Mouse (Mus musculus): ENCODE results near the gene Zfp354c. TPM values are rescaled to one million over a fixed set of nuclear protein-coding genes. Genes with fewer than 3 reads are reported as not detected.

Gene Zfp354c
- total and polyA plus RNA-seq, 3 experiments: 1.1 to 2.2 (median 2.1) TPM

GRCm38 (mm10) chr11:50847047-50847446 lies 19.5 kb upstream of the Zfp354c start:
- DNase-seq (ENCODE audit: extremely low read depth): peak; percentile 25
- H3K36me3 ChIP-seq (replicated peaks in 1 of 2; ENCODE audit: control insufficient read depth in 1 of 2, insufficient read depth in 1 of 2, low read length in 1 of 2): no peaks in the 10 kb centered on the region
- peaks cover 19 to 55% of the 10 kb centered on the region in 2 experiments for H3K4me1 ChIP-seq (ENCODE audit: control insufficient read depth in 1 of 2, insufficient read depth in 2 of 2)
- in situ Hi-C loops (cut with MboI; ENCODE audit: low pct_ligation_motif_present, low pct_unique_long_range_greater_than_20kb, low sequenced_read_pairs): no loop called here
- peaks cover 17% of the 10 kb centered on the region for H3K9me3 ChIP-seq (replicated peaks; ENCODE audit: low read length)
- no peak overlapping the region for H3K9ac ChIP-seq (ENCODE audit: insufficient read depth, low read depth)
- H3K4me3 ChIP-seq (replicated peaks in 1 of 3; ENCODE audit: low read depth in 2 of 3, low read length in 2 of 3, poor library complexity in 1 of 3): no peak overlapping the region
- TF ChIP-seq POLR2AphosphoS2 (IDR thresholded peaks at IDR 0.05; ENCODE audit: low read depth, low read length): no peak
- TF ChIP-seq MYC (IDR thresholded peaks at IDR 0.05; ENCODE audit: low read depth, low read length): no peak
- no peak for TF ChIP-seq MAX (IDR thresholded peaks at IDR 0.05; ENCODE audit: low read length)
- TF ChIP-seq CTCF (conservative IDR thresholded peaks at IDR 0.05 in 1 of 2, IDR thresholded peaks at IDR 0.05 in 1 of 2; ENCODE audit: low read depth in 2 of 2, low read length in 2 of 2): peak in 1 of 2 experiments; percentile 30; a peak in 2 of 4 replicates
- TF ChIP-seq RAD21 (IDR thresholded peaks at IDR 0.05; ENCODE audit: low read depth, low read length): no peak; the same call in 1 of the 2 replicates
- H3K79me2 ChIP-seq (replicated peaks; ENCODE audit: control insufficient read depth, extremely low read depth, insufficient read depth, poor library complexity, severe bottlenecking): no peaks in the 10 kb centered on the region
- dilution Hi-C loops (cut with MboI; ENCODE audit: extremely low pct_ligation_motif_present, extremely low pct_unique_long_range_greater_than_20kb, low sequenced_read_pairs): no loop called here
- peaks cover 9% of the 10 kb centered on the region for H3K27me3 ChIP-seq (replicated peaks)
- no peak overlapping the region for H3K4me2 ChIP-seq (ENCODE audit: insufficient read depth, low read depth, poor library complexity, severe bottlenecking)
- no peak overlapping the region for H3K27ac ChIP-seq (ENCODE audit: insufficient read depth, low read depth)

- Histone ChIP-seq H3K9ac (ENCODE audit: insufficient read depth, low read depth) (no peak overlapping the region), H3K4me2 (ENCODE audit: insufficient read depth, low read depth, poor library complexity, severe bottlenecking) (no peak overlapping the region), H3K27me3 (replicated peaks) (peaks cover under 1% of the 10 kb centered on the region), H3K4me3 (replicated peaks in 1 of 3; ENCODE audit: low read depth in 2 of 3, low read length in 2 of 3, poor library complexity in 1 of 3) (no peak overlapping the region), H3K27ac (ENCODE audit: insufficient read depth, low read depth) (no peak overlapping the region), H3K4me1 (ENCODE audit: control insufficient read depth in 1 of 2, insufficient read depth in 2 of 2) (peaks cover 14 to 46% of the 10 kb centered on the region in 2 experiments), H3K9me3 (replicated peaks; ENCODE audit: low read length) (peaks cover 12% of the 10 kb centered on the region), H3K79me2 (replicated peaks; ENCODE audit: control insufficient read depth, extremely low read depth, insufficient read depth, poor library complexity, severe bottlenecking) (no peaks in the 10 kb centered on the region), H3K36me3 (replicated peaks in 1 of 2; ENCODE audit: control insufficient read depth in 1 of 2, insufficient read depth in 1 of 2, low read length in 1 of 2) (no peaks in the 10 kb centered on the region)
- in situ Hi-C loops (cut with MboI; ENCODE audit: low pct_ligation_motif_present, low pct_unique_long_range_greater_than_20kb, low sequenced_read_pairs) (no loop called here), dilution Hi-C loops (cut with MboI; ENCODE audit: extremely low pct_ligation_motif_present, extremely low pct_unique_long_range_greater_than_20kb, low sequenced_read_pairs) (no loop called here)
- DNase-seq (ENCODE audit: extremely low read depth): no peak
- no peak for TF ChIP-seq SMC3 (IDR thresholded peaks at IDR 0.05; ENCODE audit: low read depth, low read length)
- TF ChIP-seq NRF1 (IDR thresholded peaks at IDR 0.05; ENCODE audit: low read depth, low read length): no peak
- TF ChIP-seq MEF2A (IDR thresholded peaks at IDR 0.05; ENCODE audit: borderline replicate concordance, low read depth, low read length): no peak
- no peak for TF ChIP-seq MXI1 (IDR thresholded peaks at IDR 0.05; ENCODE audit: low read depth, low read length)
- no peak for TF ChIP-seq MAX (IDR thresholded peaks at IDR 0.05; ENCODE audit: low read length)
- no peak for TF ChIP-seq ZNF384 (IDR thresholded peaks at IDR 0.05; ENCODE audit: low read depth, low read length)
- no peak for TF ChIP-seq GABPA (IDR thresholded peaks at IDR 0.05; ENCODE audit: insufficient replicate concordance, low read depth, low read length)
- no peak for TF ChIP-seq POLR2A (IDR thresholded peaks at IDR 0.05; ENCODE audit: low read depth, low read length)
- TF ChIP-seq NELFE (IDR thresholded peaks at IDR 0.05; ENCODE audit: low read depth, low read length): no peak
- no peak for TF ChIP-seq ELF1 (IDR thresholded peaks at IDR 0.05; ENCODE audit: low read depth, low read length)
- TF ChIP-seq BHLHE40 (IDR thresholded peaks at IDR 0.05; ENCODE audit: low read depth, low read length): no peak
- TF ChIP-seq HCFC1 (IDR thresholded peaks at IDR 0.05; ENCODE audit: low read depth, low read length): no peak
- no peak for TF ChIP-seq POLR2AphosphoS2 (IDR thresholded peaks at IDR 0.05; ENCODE audit: low read depth, low read length)
- TF ChIP-seq SIN3A (IDR thresholded peaks at IDR 0.05; ENCODE audit: low read length): no peak
- TF ChIP-seq JUN (IDR thresholded peaks at IDR 0.05; ENCODE audit: insufficient read depth, low read depth, low read length): no peak
- no peak for TF ChIP-seq RCOR1 (conservative IDR thresholded peaks at IDR 0.05; ENCODE audit: low read depth, low read length)
- TF ChIP-seq IRF4 (IDR thresholded peaks at IDR 0.05; ENCODE audit: low read depth, low read length): no peak
Observed at GRCm38 (mm10) chr11:50845951-50846350, 18.4 kb upstream of the Zfp354c start.
